ENCODE assay signal across 11 mouse cellular contexts in genomic region chr10:128397466-128397865, GRCm38 (mm10). TPM values are rescaled to one million over a fixed set of nuclear protein-coding genes. Genes with fewer than 3 reads are reported as not detected.
A peak's percentile ranks its signal among the peaks of the same experiment; 100 is the strongest.
DNase-seq lines count a peak whose midpoint lies in the region; ATAC-seq and TF ChIP-seq lines count a peak whose summit lies in the region.
"Had no signal": no experiment of that assay in that cellular context is flagged by ENCODE, and none has a peak within 500 bp of the region (broad histone marks: within the 10 kb centered on the region; RNA-seq: fewer than 3 reads in every experiment).

No protein-coding gene starts in this region.

- no peaks in the 10 kb centered on the region for H3K4me1 ChIP-seq in forebrain, postnatal 0 days (ENCODE audit: insufficient read depth)
- no peaks in the 10 kb centered on the region for H3K4me1 ChIP-seq in forebrain, embryonic 16.5 days (replicated peaks; ENCODE audit: control insufficient read depth, insufficient read depth, low read length)
- peaks cover 17% of the 10 kb centered on the region for H3K4me1 ChIP-seq in liver, embryonic 11.5 days (replicated peaks; ENCODE audit: control insufficient read depth, insufficient read depth, low read length)
- peaks cover 42% of the 10 kb centered on the region for H3K4me1 ChIP-seq in embryonic facial prominence, embryonic 10.5 days
- peaks cover 17% of the 10 kb centered on the region for H3K4me1 ChIP-seq in midbrain, embryonic 13.5 days (replicated peaks)

- 49% methylated on average over 7 of the region's 7 CpGs for WGBS in forebrain, postnatal 0 days
- WGBS in forebrain, embryonic 16.5 days = 58% methylated on average over 7 of the region's 7 CpGs
- WGBS in liver, embryonic 11.5 days = 71% methylated on average over 7 of the region's 7 CpGs
- WGBS in embryonic facial prominence, embryonic 10.5 days = 68% methylated on average over 7 of the region's 7 CpGs
- WGBS in midbrain, embryonic 13.5 days = 56% methylated on average over 7 of the region's 7 CpGs

- H3K27me3 ChIP-seq in forebrain, postnatal 0 days (ENCODE audit: insufficient read depth, low read length) = no peaks in the 10 kb centered on the region
- H3K27me3 ChIP-seq in forebrain, embryonic 16.5 days (replicated peaks; ENCODE audit: control insufficient read depth, insufficient read depth, low read length) = no peaks in the 10 kb centered on the region
- H3K27me3 ChIP-seq in liver, embryonic 11.5 days (replicated peaks; ENCODE audit: control insufficient read depth, insufficient read depth, low read length) = no peaks in the 10 kb centered on the region
- H3K27me3 ChIP-seq in embryonic facial prominence, embryonic 10.5 days (replicated peaks; ENCODE audit: low read depth, poor library complexity, severe bottlenecking) = no peaks in the 10 kb centered on the region
- H3K27me3 ChIP-seq in midbrain, embryonic 13.5 days = no peaks in the 10 kb centered on the region

- H3K9me3 ChIP-seq in forebrain, postnatal 0 days (ENCODE audit: low read length) = no peaks in the 10 kb centered on the region
- no peaks in the 10 kb centered on the region for H3K9me3 ChIP-seq in forebrain, embryonic 16.5 days (ENCODE audit: control insufficient read depth, low read length)
- no peaks in the 10 kb centered on the region for H3K9me3 ChIP-seq in liver, embryonic 11.5 days (ENCODE audit: control insufficient read depth, low read length)
- H3K9me3 ChIP-seq in embryonic facial prominence, embryonic 10.5 days = no peaks in the 10 kb centered on the region
- no peaks in the 10 kb centered on the region for H3K9me3 ChIP-seq in midbrain, embryonic 13.5 days

- H3K4me2 ChIP-seq in forebrain, postnatal 0 days (ENCODE audit: low read depth) = no peak overlapping the region
- H3K4me2 ChIP-seq in forebrain, embryonic 16.5 days (ENCODE audit: low read length) = no peak overlapping the region
- H3K4me2 ChIP-seq in liver, embryonic 11.5 days = no peak overlapping the region
- no peak overlapping the region for H3K4me2 ChIP-seq in midbrain, embryonic 13.5 days (replicated peaks)

- ATAC-seq in forebrain, postnatal 0 days = peak; percentile 51; the same call in 1 of the 2 replicates
- ATAC-seq in forebrain, embryonic 16.5 days = no peak
- ATAC-seq in liver, embryonic 11.5 days (replicated peaks; ENCODE audit: low FRiP score) = no peak
- peak; percentile 10; the same call in 1 of the 2 replicates for ATAC-seq in midbrain, embryonic 13.5 days
- ATAC-seq in inflammation-experienced regulatory T-cells, adult 6 months = no peak

- DNase-seq in forebrain, postnatal 0 days = no peak
- peak; percentile 31 for DNase-seq in liver, embryonic 11.5 days (ENCODE audit: low spot score)
- no peak for DNase-seq in liver
- no peak for DNase-seq in embryonic facial prominence, embryonic 10.5 days (ENCODE audit: low spot score)
- DNase-seq in T-cell, adult 2 months (ENCODE audit: low spot score) = no peak
- DNase-seq: thymus, adult 2 months had no signal

- H3K9ac ChIP-seq in forebrain, postnatal 0 days = no peak overlapping the region
- H3K9ac ChIP-seq in forebrain, embryonic 16.5 days (replicated peaks; ENCODE audit: low read depth, low read length) = no peak overlapping the region
- no peak overlapping the region for H3K9ac ChIP-seq in liver, embryonic 11.5 days (ENCODE audit: low read depth, low read length)
- peak overlapping the region; percentile 3; the same call in 1 of the 2 replicates for H3K9ac ChIP-seq in midbrain, embryonic 13.5 days (replicated peaks)
- H3K9ac ChIP-seq: liver, embryonic 14.5 days had no signal

- no peak overlapping the region for H3K27ac ChIP-seq in forebrain, postnatal 0 days (ENCODE audit: low read depth, low read length)
- H3K27ac ChIP-seq in forebrain, embryonic 16.5 days (ENCODE audit: low read length) = no peak overlapping the region
- no peak overlapping the region for H3K27ac ChIP-seq in liver, embryonic 11.5 days (ENCODE audit: low read depth, low read length)
- H3K27ac ChIP-seq in embryonic facial prominence, embryonic 10.5 days (replicated peaks) = no peak overlapping the region
- peak overlapping the region; percentile 68; the same call in 1 of the 2 replicates for H3K27ac ChIP-seq in midbrain, embryonic 13.5 days
- H3K27ac ChIP-seq: liver, embryonic 14.5 days had no signal

- peaks cover 27% of the 10 kb centered on the region for H3K36me3 ChIP-seq in forebrain, postnatal 0 days (ENCODE audit: insufficient read depth)
- peaks cover 6% of the 10 kb centered on the region; the same call in 1 of the 2 replicates for H3K36me3 ChIP-seq in forebrain, embryonic 16.5 days (ENCODE audit: control insufficient read depth, insufficient read depth)
- peaks cover 5% of the 10 kb centered on the region; the same call in 1 of the 2 replicates for H3K36me3 ChIP-seq in liver, embryonic 11.5 days (ENCODE audit: control insufficient read depth, insufficient read depth, low read length)
- H3K36me3 ChIP-seq in embryonic facial prominence, embryonic 10.5 days (replicated peaks) = peaks cover 73% of the 10 kb centered on the region
- peaks cover 45% of the 10 kb centered on the region for H3K36me3 ChIP-seq in midbrain, embryonic 13.5 days

- no peak for TF ChIP-seq CTCF in forebrain, postnatal 0 days (IDR thresholded peaks at IDR 0.05; ENCODE audit: low read depth)

- no peak overlapping the region for H3K4me3 ChIP-seq in forebrain, postnatal 0 days (ENCODE audit: low read depth, low read length)
- no peak overlapping the region for H3K4me3 ChIP-seq in forebrain, embryonic 16.5 days (replicated peaks; ENCODE audit: low read length)
- no peak overlapping the region for H3K4me3 ChIP-seq in liver, embryonic 11.5 days (ENCODE audit: low read depth, low read length)
- H3K4me3 ChIP-seq in embryonic facial prominence, embryonic 10.5 days = peak overlapping the region; percentile 21; the same call in 1 of the 2 replicates
- no peak overlapping the region for H3K4me3 ChIP-seq in midbrain, embryonic 13.5 days (replicated peaks)

RNA-seq across cellular contexts. Expression of gene Slc39a5, which starts 3.6 kb away (rescaled TPM):
- 0.24 and 0.69 TPM in 2 replicates for total RNA-seq in forebrain, postnatal 0 days (2014; rRNA removed)
- 0.10 and 0.42 TPM in 2 replicates for polyA plus RNA-seq in forebrain, postnatal 0 days (2015; fragmentation: Nextera tagmentation; extraction: Ambion mirVana)
- polyA plus RNA-seq in forebrain, embryonic 16.5 days (2015; fragmentation: Nextera tagmentation; extraction: Ambion mirVana) = 0.10 and 0.25 TPM in 2 replicates
- 16.5 and 17.6 TPM in 2 replicates for polyA plus RNA-seq in liver, embryonic 11.5 days (2014; fragmentation: Nextera tagmentation; extraction: Ambion mirVana)
- polyA plus RNA-seq in embryonic facial prominence, embryonic 10.5 days (2016; fragmentation: Nextera tagmentation; extraction: Ambion mirVana) = 0.13 and 0.36 TPM in 2 replicates
- polyA plus RNA-seq in midbrain, embryonic 13.5 days (2015; fragmentation: Nextera tagmentation; extraction: Ambion mirVana) = 0.18 and 0.22 TPM in 2 replicates
- polyA plus RNA-seq in inflammation-experienced regulatory T-cells, adult 6 months (2017; shearing (Covaris generic)) = not detected
- total RNA-seq: heart, postnatal 36 days had no signal

RNA-seq across cellular contexts. Expression of gene Nabp2, which starts 13.8 kb away (rescaled TPM):
- 82.2 and 90.1 TPM in 2 replicates for total RNA-seq in forebrain, postnatal 0 days (2014; rRNA removed)
- polyA plus RNA-seq in forebrain, postnatal 0 days (2015; fragmentation: Nextera tagmentation; extraction: Ambion mirVana) = 158 and 159 TPM in 2 replicates
- 139 and 147 TPM in 2 replicates for polyA plus RNA-seq in forebrain, embryonic 16.5 days (2015; fragmentation: Nextera tagmentation; extraction: Ambion mirVana)
- polyA plus RNA-seq in liver, embryonic 11.5 days (2014; fragmentation: Nextera tagmentation; extraction: Ambion mirVana) = 101 and 104 TPM in 2 replicates
- 119 and 129 TPM in 2 replicates for polyA plus RNA-seq in embryonic facial prominence, embryonic 10.5 days (2016; fragmentation: Nextera tagmentation; extraction: Ambion mirVana)
- polyA plus RNA-seq in midbrain, embryonic 13.5 days (2015; fragmentation: Nextera tagmentation; extraction: Ambion mirVana) = 142 and 153 TPM in 2 replicates
- polyA plus RNA-seq in inflammation-experienced regulatory T-cells, adult 6 months (2017; shearing (Covaris generic)) = 10 to 100 TPM; 68.8 to 87.0 (median 73.8) TPM

RNA-seq across cellular contexts. Expression of gene Rnf41, which starts 14.0 kb away (rescaled TPM):
- total RNA-seq in forebrain, postnatal 0 days (2014; rRNA removed) = 118 and 129 TPM in 2 replicates
- 95.9 and 108 TPM in 2 replicates for polyA plus RNA-seq in forebrain, postnatal 0 days (2015; fragmentation: Nextera tagmentation; extraction: Ambion mirVana)
- polyA plus RNA-seq in forebrain, embryonic 16.5 days (2015; fragmentation: Nextera tagmentation; extraction: Ambion mirVana) = 121 and 122 TPM in 2 replicates
- 19.1 and 20.4 TPM in 2 replicates for polyA plus RNA-seq in liver, embryonic 11.5 days (2014; fragmentation: Nextera tagmentation; extraction: Ambion mirVana)
- polyA plus RNA-seq in embryonic facial prominence, embryonic 10.5 days (2016; fragmentation: Nextera tagmentation; extraction: Ambion mirVana) = 42.1 and 44.6 TPM in 2 replicates
- 81.5 and 85.9 TPM in 2 replicates for polyA plus RNA-seq in midbrain, embryonic 13.5 days (2015; fragmentation: Nextera tagmentation; extraction: Ambion mirVana)
- 10 to 100 TPM; 25.2 to 42.2 (median 37.9) TPM for polyA plus RNA-seq in inflammation-experienced regulatory T-cells, adult 6 months (2017; shearing (Covaris generic))

RNA-seq across cellular contexts. Expression of gene Ankrd52, which starts 20.6 kb away (rescaled TPM):
- total RNA-seq in forebrain, postnatal 0 days (2014; rRNA removed) = 22.3 and 32.6 TPM in 2 replicates
- polyA plus RNA-seq in forebrain, postnatal 0 days (2015; fragmentation: Nextera tagmentation; extraction: Ambion mirVana) = 4.7 and 7.7 TPM in 2 replicates
- 11.3 and 13.2 TPM in 2 replicates for polyA plus RNA-seq in forebrain, embryonic 16.5 days (2015; fragmentation: Nextera tagmentation; extraction: Ambion mirVana)
- 12.2 and 13.4 TPM in 2 replicates for polyA plus RNA-seq in liver, embryonic 11.5 days (2014; fragmentation: Nextera tagmentation; extraction: Ambion mirVana)
- polyA plus RNA-seq in embryonic facial prominence, embryonic 10.5 days (2016; fragmentation: Nextera tagmentation; extraction: Ambion mirVana) = 12.1 and 12.4 TPM in 2 replicates
- 13.0 and 14.8 TPM in 2 replicates for polyA plus RNA-seq in midbrain, embryonic 13.5 days (2015; fragmentation: Nextera tagmentation; extraction: Ambion mirVana)
- polyA plus RNA-seq in inflammation-experienced regulatory T-cells, adult 6 months (2017; shearing (Covaris generic)) = 1 to 10 TPM; 1.7 to 6.7 (median 3.6) TPM

RNA-seq across cellular contexts. Expression of gene Coq10a, which starts 28.7 kb away (rescaled TPM):
- total RNA-seq in forebrain, postnatal 0 days (2014; rRNA removed) = 34.0 and 41.6 TPM in 2 replicates
- 48.2 and 50.0 TPM in 2 replicates for polyA plus RNA-seq in forebrain, postnatal 0 days (2015; fragmentation: Nextera tagmentation; extraction: Ambion mirVana)
- polyA plus RNA-seq in forebrain, embryonic 16.5 days (2015; fragmentation: Nextera tagmentation; extraction: Ambion mirVana) = 32.2 and 32.7 TPM in 2 replicates
- polyA plus RNA-seq in liver, embryonic 11.5 days (2014; fragmentation: Nextera tagmentation; extraction: Ambion mirVana) = 8.4 and 10.5 TPM in 2 replicates
- polyA plus RNA-seq in embryonic facial prominence, embryonic 10.5 days (2016; fragmentation: Nextera tagmentation; extraction: Ambion mirVana) = 9.5 and 11.1 TPM in 2 replicates
- polyA plus RNA-seq in midbrain, embryonic 13.5 days (2015; fragmentation: Nextera tagmentation; extraction: Ambion mirVana) = 28.2 and 34.3 TPM in 2 replicates
- polyA plus RNA-seq in inflammation-experienced regulatory T-cells, adult 6 months (2017; shearing (Covaris generic)) = 10 to 100 TPM; 12.8 to 19.9 (median 17.3) TPM

Comparison
In these comparisons a context has a peak if more than half of its experiments do, and no peak if none do; other contexts are left out.
1. ATAC-seq: peak in forebrain, postnatal 0 days (single experiment) and midbrain, embryonic 13.5 days (single experiment); none in forebrain, embryonic 16.5 days (single experiment), liver, embryonic 11.5 days (single experiment) and inflammation-experienced regulatory T-cells, adult 6 months (single experiment).
2. RNA of gene Slc39a5, which starts 3.6 kb away (polyA plus RNA-seq): 16.5 to 17.6 TPM in liver, embryonic 11.5 days; 0.13 to 0.36 TPM in embryonic facial prominence, embryonic 10.5 days, 0.18 to 0.22 TPM in midbrain, embryonic 13.5 days, 0.10 to 0.25 TPM in forebrain, embryonic 16.5 days, 0.10 to 0.42 TPM in forebrain, postnatal 0 days and not detected in inflammation-experienced regulatory T-cells, adult 6 months; every median in the first group is over 10 times any median in the second.